8 mouse cellular contexts compared by ENCODE assay signal in the genomic region with DNA sequence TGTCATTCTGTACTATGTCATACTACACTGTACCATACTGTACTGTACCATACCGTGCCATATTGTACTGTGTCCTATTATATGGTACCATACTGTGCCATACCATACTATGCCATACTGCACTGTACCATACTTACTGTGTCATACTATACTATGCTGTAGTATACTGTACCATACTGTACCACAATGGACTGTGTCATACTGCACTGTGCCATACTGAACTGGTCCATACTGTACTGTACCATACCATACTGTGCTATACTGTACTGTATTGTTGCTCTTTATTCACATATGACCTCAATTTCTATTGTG.
DNase-seq lines count a peak whose midpoint lies in the region; ATAC-seq and TF ChIP-seq lines count a peak whose summit lies in the region.
"Not testable (repeated sequence)": the region's sequence is repeated elsewhere in the genome, so short reads cannot be mapped to it uniquely, and the experiment has no call there.

No protein-coding gene starts in this region.

- not testable (repeated sequence) for DNase-seq in forebrain, postnatal 0 days; liver, embryonic 13.5 days; midbrain, postnatal 0 days (ENCODE audit: low spot score)

- not testable (repeated sequence) for H3K36me3 ChIP-seq in embryonic facial prominence, embryonic 15.5 days; forebrain, postnatal 0 days (ENCODE audit: insufficient read depth); hindbrain, embryonic 15.5 days; limb, embryonic 12.5 days; liver, embryonic 13.5 days; midbrain, embryonic 12.5 days; midbrain, postnatal 0 days (ENCODE audit: insufficient read depth, low read length)

- H3K9ac ChIP-seq in embryonic facial prominence, embryonic 15.5 days; forebrain, postnatal 0 days; hindbrain, embryonic 15.5 days; limb, embryonic 12.5 days (replicated peaks); liver, embryonic 13.5 days; midbrain, embryonic 12.5 days (replicated peaks); midbrain, postnatal 0 days (replicated peaks; ENCODE audit: low read length, poor library complexity, severe bottlenecking): not testable (repeated sequence)

- TF ChIP-seq CTCF in forebrain, postnatal 0 days (IDR thresholded peaks at IDR 0.05; ENCODE audit: low read depth); midbrain, postnatal 0 days (IDR thresholded peaks at IDR 0.05): not testable (repeated sequence)

- not testable (repeated sequence) for H3K27me3 ChIP-seq in embryonic facial prominence, embryonic 15.5 days; forebrain, postnatal 0 days (ENCODE audit: insufficient read depth, low read length); hindbrain, embryonic 15.5 days; limb, embryonic 12.5 days; liver, embryonic 13.5 days; midbrain, embryonic 12.5 days; midbrain, postnatal 0 days (ENCODE audit: insufficient read depth, low read length)

- H3K4me3 ChIP-seq in embryonic facial prominence, embryonic 15.5 days (replicated peaks); forebrain, postnatal 0 days (ENCODE audit: low read depth, low read length); hindbrain, embryonic 15.5 days; limb, embryonic 12.5 days (replicated peaks); liver, embryonic 13.5 days (replicated peaks); midbrain, embryonic 12.5 days; midbrain, postnatal 0 days (ENCODE audit: low read depth, low read length): not testable (repeated sequence)

- not testable (repeated sequence) for H3K4me1 ChIP-seq in embryonic facial prominence, embryonic 15.5 days; forebrain, postnatal 0 days (ENCODE audit: insufficient read depth); hindbrain, embryonic 15.5 days (replicated peaks); limb, embryonic 12.5 days (replicated peaks); liver, embryonic 13.5 days (replicated peaks); midbrain, embryonic 12.5 days; midbrain, postnatal 0 days (ENCODE audit: insufficient read depth, low read length)

- not testable (repeated sequence) for H3K4me2 ChIP-seq in embryonic facial prominence, embryonic 15.5 days (replicated peaks); forebrain, postnatal 0 days (ENCODE audit: low read depth); hindbrain, embryonic 15.5 days; limb, embryonic 12.5 days; liver, embryonic 13.5 days; midbrain, embryonic 12.5 days (replicated peaks); midbrain, postnatal 0 days (ENCODE audit: low read depth, low read length, poor library complexity, severe bottlenecking)

- H3K9me3 ChIP-seq in embryonic facial prominence, embryonic 15.5 days (replicated peaks); forebrain, postnatal 0 days (ENCODE audit: low read length); hindbrain, embryonic 15.5 days; limb, embryonic 12.5 days; liver, embryonic 13.5 days (replicated peaks); midbrain, embryonic 12.5 days; midbrain, postnatal 0 days (ENCODE audit: low read length): not testable (repeated sequence)

- ATAC-seq in embryonic facial prominence, embryonic 15.5 days (ENCODE audit: insufficient number of reproducible peaks, low FRiP score, low TSS enrichment, low read depth), result 0 out of 2 replicates have a peak, but pooled peaks have one; percentile 15
- ATAC-seq in forebrain, postnatal 0 days, result peak; percentile 54; the same call in 1 of the 2 replicates
- 0 out of 2 replicates have a peak, but pooled peaks have one; percentile 61 for ATAC-seq in hindbrain, embryonic 15.5 days (ENCODE audit: low FRiP score, low read depth)
- ATAC-seq in limb, embryonic 12.5 days (ENCODE audit: insufficient number of reproducible peaks, insufficient read depth, low FRiP score, low TSS enrichment, low read depth), result peak; percentile 52
- peak; percentile 15; the same call in 1 of the 2 replicates for ATAC-seq in liver, embryonic 13.5 days (ENCODE audit: low read depth)
- peak; percentile 56 for ATAC-seq in midbrain, embryonic 12.5 days (ENCODE audit: low FRiP score, low read depth)
- ATAC-seq in midbrain, postnatal 0 days (ENCODE audit: low FRiP score), result peak; percentile 52; the same call in 1 of the 2 replicates
- ATAC-seq in neutrophil, adult 5-6 weeks (ENCODE audit: extremely low read depth, insufficient number of reproducible peaks, low FRiP score, poor library complexity, severe bottlenecking), result 0 out of 2 replicates have a peak, but pooled peaks have one; percentile 30

- not testable (repeated sequence) for H3K27ac ChIP-seq in embryonic facial prominence, embryonic 15.5 days (replicated peaks); forebrain, postnatal 0 days (ENCODE audit: low read depth, low read length); hindbrain, embryonic 15.5 days (replicated peaks); limb, embryonic 12.5 days; liver, embryonic 13.5 days; midbrain, embryonic 12.5 days (replicated peaks); midbrain, postnatal 0 days (ENCODE audit: low read depth, low read length)

- 97% methylated on average over 1 of the region's 1 CpGs for WGBS in embryonic facial prominence, embryonic 15.5 days
- WGBS in forebrain, postnatal 0 days, result 97% methylated on average over 1 of the region's 1 CpGs
- WGBS in hindbrain, embryonic 15.5 days, result 94% methylated on average over 1 of the region's 1 CpGs
- WGBS in limb, embryonic 12.5 days, result 100% methylated on average over 1 of the region's 1 CpGs
- WGBS in liver, embryonic 13.5 days (ENCODE audit: insufficient replicate concordance), result 63% methylated on average over 1 of the region's 1 CpGs
- 86% methylated on average over 1 of the region's 1 CpGs for WGBS in midbrain, embryonic 12.5 days
- 100% methylated on average over 1 of the region's 1 CpGs for WGBS in midbrain, postnatal 0 days
